Mouse (Mus musculus) neural tube, embryonic 11.5 days (tissue): Measurements from ENCODE around the gene Olfr229. TPM values are rescaled to one million over a fixed set of nuclear protein-coding genes. Genes with fewer than 3 reads are reported as not detected.
"Not testable (repeated sequence)": the region's sequence is repeated elsewhere in the genome, so short reads cannot be mapped to it uniquely, and the experiment has no call there.

Experiments used
- ATAC-seq: fragments of 200-750 bp; cut with Nextera tagmentation; 2 replicates; pipeline ENCODE4 v1.8.0; 2017; ENCODE audit warnings: moderate number of reproducible peaks, mild to moderate bottlenecking, moderate TSS enrichment, moderate library complexity; ENCODE audit not compliant: insufficient read depth, low FRiP score, low TSS enrichment
- DNase-seq: peaks from one replicate; pipeline ENCODE4 v3.0.0-alpha.2; 2015; ENCODE audit warnings: low spot score
- H3K27ac ChIP-seq: fragments of 300-500 bp; sonication (generic); 2 replicates; pipeline ENCODE4 v1.5.1; 2014; ENCODE audit warnings: low read depth, mild to moderate bottlenecking, low read length
- H3K27me3 ChIP-seq: fragments of 300-500 bp; sonication (generic); 2 replicates; pipeline ENCODE4 v1.6.1; 2014; ENCODE audit warnings: mild to moderate bottlenecking, low read length, mixed read lengths; ENCODE audit not compliant: control insufficient read depth, insufficient read depth
- H3K36me3 ChIP-seq: fragments of 300-500 bp; sonication (generic); 2 replicates; pipeline ENCODE4 v1.6.1; 2014; ENCODE audit warnings: mild to moderate bottlenecking, low read length, moderate library complexity, mixed read lengths; ENCODE audit not compliant: control insufficient read depth, insufficient read depth
- H3K4me1 ChIP-seq: fragments of 300-500 bp; sonication (generic); 2 replicates; pipeline ENCODE4 v1.6.1; 2014; ENCODE audit warnings: low read length, mixed read lengths; ENCODE audit not compliant: control insufficient read depth, insufficient read depth
- H3K4me2 ChIP-seq: fragments of 300-500 bp; sonication (generic); 2 replicates; pipeline ENCODE4 v1.6.1; 2014; ENCODE audit warnings: low read depth, mild to moderate bottlenecking, moderate library complexity
- H3K4me3 ChIP-seq: fragments of 300-500 bp; sonication (generic); 2 replicates; pipeline ENCODE4 v1.5.1; 2014; ENCODE audit warnings: low read depth, low read length
- H3K9ac ChIP-seq: fragments of 300-500 bp; sonication (generic); 2 replicates; pipeline ENCODE4 v1.6.1; 2014; ENCODE audit warnings: mild to moderate bottlenecking, low read length
- H3K9me3 ChIP-seq: fragments of 300-500 bp; sonication (generic); 2 replicates; pipeline ENCODE4 v1.6.1; 2016; ENCODE audit warnings: low read length; ENCODE audit not compliant: control insufficient read depth
- WGBS: fragments of 180-500 bp; shearing (Covaris S2); extraction: QIAGEN DNeasy Blood & Tissue Kit; methylation state at CpG from one replicate; pipeline ENCODE4 v1.1.7; 2014; 5-methylcytosine and 5-hydroxymethylcytosine counted together
- polyA plus RNA-seq: library from polyadenylated mRNA; unstranded; fragments of >200 nt; fragmentation: Nextera tagmentation; extraction: Ambion mirVana; gene quantifications from 2 replicates; pipeline ENCODE4 v1.2.1, GENCODE M21; 2014

Olfr229 gene
- polyA plus RNA-seq, 1 experiment from 2014 or later: not detected

- no peak within 1 kb of the TSS for H3K9ac ChIP-seq
- no peaks in the 10 kb centered on the region for H3K36me3 ChIP-seq
- no peak within 1 kb of the TSS for H3K27ac ChIP-seq
- no peak within 1 kb of the TSS for H3K4me2 ChIP-seq
- 91% methylated on average over 1 of the region's 1 CpGs for WGBS
- no peak within 1 kb of the TSS for H3K4me3 ChIP-seq
- no peaks in the 10 kb centered on the region for H3K27me3 ChIP-seq
- no peaks in the 10 kb centered on the region for H3K4me1 ChIP-seq
- H3K9me3 ChIP-seq: no peaks in the 10 kb centered on the region
- ATAC-seq (no peak), DNase-seq (no peak)
Measured at GRCm38 (mm10) chr9:39937201-39937600, 30.1 kb downstream of the Olfr229 start, which contains the start of gene Olfr974. TSS of gene Olfr974 (plus strand) at chr9:39937501.

- ATAC-seq (no peak), DNase-seq (no peak)
- H3K27ac ChIP-seq: no peak within 1 kb of the TSS
- H3K4me2 ChIP-seq: no peak within 1 kb of the TSS
- 73% methylated on average over 1 of the region's 1 CpGs for WGBS
- H3K36me3 ChIP-seq: no peaks in the 10 kb centered on the region
- H3K4me1 ChIP-seq: no peaks in the 10 kb centered on the region
- no peak within 1 kb of the TSS for H3K9ac ChIP-seq
- H3K4me3 ChIP-seq: no peak within 1 kb of the TSS
- H3K9me3 ChIP-seq: no peaks in the 10 kb centered on the region
- no peaks in the 10 kb centered on the region for H3K27me3 ChIP-seq
Measured at GRCm38 (mm10) chr9:39951946-39952345, 44.8 kb downstream of the Olfr229 start, which contains the start of gene Olfr975. TSS of gene Olfr975 (minus strand) at chr9:39952046.

- H3K9ac ChIP-seq, H3K4me2 ChIP-seq, H3K36me3 ChIP-seq, H3K27me3 ChIP-seq, ATAC-seq, H3K27ac ChIP-seq, H3K9me3 ChIP-seq, H3K4me3 ChIP-seq, H3K4me1 ChIP-seq, DNase-seq: not testable (repeated sequence)
- WGBS: 86% methylated on average over 6 of the region's 9 CpGs
Measured at GRCm38 (mm10) chr9:39961033-39961432, 53.9 kb downstream of the Olfr229 start, which contains the start of gene Olfr976. TSS of gene Olfr976 (minus strand) at chr9:39961133.

Other genes with a start within 250 kb of the Olfr229 start
- not detected in 2 replicates for gene Olfr963, start 240.1 kb upstream of the Olfr229 start, polyA plus RNA-seq
- not detected in 2 replicates for gene Olfr149, start 200.2 kb upstream of the Olfr229 start, polyA plus RNA-seq
- gene Olfr965, start 196.0 kb upstream of the Olfr229 start, polyA plus RNA-seq: not detected in 2 replicates
- not detected in 2 replicates for gene Olfr150, start 176.4 kb upstream of the Olfr229 start, polyA plus RNA-seq
- gene Olfr967, start 161.1 kb upstream of the Olfr229 start, polyA plus RNA-seq: not detected in 2 replicates
- gene Olfr968, start 124.1 kb upstream of the Olfr229 start, polyA plus RNA-seq: not detected in 2 replicates
- gene Olfr969, start 116.4 kb upstream of the Olfr229 start, polyA plus RNA-seq: not detected in 2 replicates
- gene Olfr970, start 98.5 kb upstream of the Olfr229 start, polyA plus RNA-seq: not detected in 2 replicates
- gene Olfr971, start 70.5 kb upstream of the Olfr229 start, polyA plus RNA-seq: not detected in 2 replicates
- not detected in 2 replicates for gene Olfr972, start 40.9 kb upstream of the Olfr229 start, polyA plus RNA-seq
- not detected in 2 replicates for gene Olfr974, start 30.2 kb downstream of the Olfr229 start, polyA plus RNA-seq
- gene Olfr975, start 44.7 kb downstream of the Olfr229 start, polyA plus RNA-seq: not detected in 2 replicates
- gene Olfr976, start 53.8 kb downstream of the Olfr229 start, polyA plus RNA-seq: not detected in 2 replicates
- not detected in 2 replicates for gene Olfr978, start 84.8 kb downstream of the Olfr229 start, polyA plus RNA-seq
- gene Olfr979, start 96.1 kb downstream of the Olfr229 start, polyA plus RNA-seq: not detected in 2 replicates
- not detected in 2 replicates for gene Olfr980, start 102.2 kb downstream of the Olfr229 start, polyA plus RNA-seq
- gene Olfr981, start 114.1 kb downstream of the Olfr229 start, polyA plus RNA-seq: not detected in 2 replicates
- gene Olfr982, start 166.5 kb downstream of the Olfr229 start, polyA plus RNA-seq: not detected in 2 replicates
- not detected in 2 replicates for gene Olfr983, start 186.3 kb downstream of the Olfr229 start, polyA plus RNA-seq
- gene Olfr984, start 206.9 kb downstream of the Olfr229 start, polyA plus RNA-seq: not detected in 2 replicates
- gene Olfr985, start 222.8 kb downstream of the Olfr229 start, polyA plus RNA-seq: not detected in 2 replicates
- gene Tmem225, start 240.8 kb downstream of the Olfr229 start, polyA plus RNA-seq: not detected in 2 replicates